Mouse (Mus musculus) heart, embryonic 16.5 days (tissue): Measurements from ENCODE around the gene Wdfy1. TPM values are rescaled to one million over a fixed set of nuclear protein-coding genes. Genes with fewer than 3 reads are reported as not detected.

Source experiments
- ATAC-seq: fragments of 200-750 bp; cut with Nextera tagmentation; replicated peaks from 2 replicates; pipeline ENCODE4 v1.8.0; 2017; ENCODE audit warnings: moderate number of reproducible peaks; ENCODE audit not compliant: insufficient read depth, low FRiP score; ENCODE audit errors: extremely low read depth
- H3K27ac ChIP-seq: fragments of 300-500 bp; sonication (generic); 2 replicates; pipeline ENCODE4 v1.5.1; 2014; ENCODE audit warnings: mild to moderate bottlenecking, low read length, control low read depth, moderate library complexity
- H3K27me3 ChIP-seq: fragments of 300-500 bp; sonication (generic); 2 replicates; pipeline ENCODE4 v1.6.1; 2014; ENCODE audit warnings: low read length, mixed read lengths; ENCODE audit not compliant: control insufficient read depth, insufficient read depth
- H3K36me3 ChIP-seq: fragments of 300-500 bp; sonication (generic); 2 replicates; pipeline ENCODE4 v1.6.1; 2014; ENCODE audit not compliant: control insufficient read depth, insufficient read depth
- H3K4me1 ChIP-seq: fragments of 300-500 bp; sonication (generic); 2 replicates; pipeline ENCODE4 v1.6.1; 2014; ENCODE audit warnings: low read length, mixed read lengths; ENCODE audit not compliant: control insufficient read depth, insufficient read depth
- H3K4me2 ChIP-seq: fragments of 300-500 bp; sonication (generic); 2 replicates; pipeline ENCODE4 v1.6.1; 2014; ENCODE audit warnings: low read depth, mild to moderate bottlenecking, control low read depth, low read length
- H3K4me3 ChIP-seq: fragments of 300-500 bp; sonication (generic); 2 replicates; pipeline ENCODE4 v1.5.1; 2014; ENCODE audit warnings: mild to moderate bottlenecking, control low read depth, low read length
- H3K9ac ChIP-seq: fragments of 300-500 bp; sonication (generic); 2 replicates; pipeline ENCODE4 v1.6.1; 2014; ENCODE audit warnings: low read length, control low read depth
- H3K9me3 ChIP-seq: fragments of 300-500 bp; sonication (generic); replicated peaks from 2 replicates; pipeline ENCODE4 v1.6.1; 2016; ENCODE audit warnings: low read length; ENCODE audit not compliant: control insufficient read depth
- WGBS: fragments of 180-500 bp; shearing (Covaris S2); extraction: QIAGEN DNeasy Blood & Tissue Kit; methylation state at CpG from one replicate; pipeline ENCODE4 v1.1.7; 2014; 5-methylcytosine and 5-hydroxymethylcytosine counted together
- polyA plus RNA-seq: library from polyadenylated mRNA; unstranded; fragments of >200 nt; fragmentation: Nextera tagmentation; extraction: Ambion mirVana; gene quantifications from 2 replicates; pipeline ENCODE4 v1.2.1, GENCODE M21; 2015

Gene Wdfy1
- polyA plus RNA-seq, 1 experiment from 2014 or later: 30.0 TPM

DNA sequence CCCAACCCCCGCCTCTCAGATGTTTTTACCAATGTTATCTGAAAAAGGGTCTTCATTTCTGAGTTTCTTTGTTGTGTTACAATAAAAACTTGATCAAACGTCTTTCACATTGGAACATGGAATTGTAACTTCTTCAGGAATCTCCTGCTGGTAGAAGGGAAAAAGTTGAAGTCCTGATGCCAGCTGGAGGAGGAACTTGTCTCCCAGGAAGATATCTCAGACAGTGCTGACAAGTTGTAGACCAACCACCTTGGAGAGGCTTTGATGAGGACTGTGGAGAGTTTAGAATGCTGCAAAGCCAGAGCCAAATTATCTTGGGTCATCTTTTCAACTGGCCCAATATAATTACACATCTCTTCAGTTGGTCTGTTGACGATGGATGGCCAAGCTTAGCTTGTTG is 83.5 kb downstream of the Wdfy1 start:
- Histone ChIP-seq H3K27me3 (no peaks in the 10 kb centered on the region), H3K27ac (no peak overlapping the region), H3K4me3 (no peak overlapping the region), H3K4me2 (no peak overlapping the region), H3K4me1 (no peaks in the 10 kb centered on the region; the same call in 1 of the 2 replicates), H3K9ac (no peak overlapping the region), H3K9me3 (peaks cover 5% of the 10 kb centered on the region; the same call in 1 of the 2 replicates), H3K36me3 (no peaks in the 10 kb centered on the region)
- no peak for ATAC-seq
- 64% methylated on average over 3 of the region's 3 CpGs for WGBS

DNA sequence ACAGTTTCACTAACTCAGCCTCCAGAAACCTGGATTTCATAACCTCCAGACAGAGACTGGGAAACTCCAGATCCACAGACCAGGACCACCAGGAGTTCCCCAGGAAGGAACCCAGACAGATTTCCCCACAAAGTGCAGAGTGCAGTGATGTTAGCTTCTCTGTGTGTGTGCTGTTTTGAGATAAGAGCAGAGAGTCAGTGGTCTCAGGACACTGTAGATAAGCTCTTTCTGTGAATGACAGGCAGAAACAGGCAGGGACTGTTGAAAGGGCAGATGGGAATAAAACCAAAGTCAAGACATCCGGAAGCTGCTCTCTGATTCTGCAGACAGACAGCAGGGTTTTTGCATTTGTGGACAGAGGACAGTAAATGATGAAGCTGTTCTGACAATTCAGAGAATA is 88.7 kb downstream of the Wdfy1 start:
- H3K36me3 ChIP-seq: no peaks in the 10 kb centered on the region
- H3K27ac ChIP-seq: no peak overlapping the region
- no peak for ATAC-seq
- no peak overlapping the region for H3K4me3 ChIP-seq
- H3K4me2 ChIP-seq: no peak overlapping the region
- H3K9ac ChIP-seq: no peak overlapping the region
- no peaks in the 10 kb centered on the region for H3K27me3 ChIP-seq
- no peaks in the 10 kb centered on the region for H3K4me1 ChIP-seq
- WGBS: 31% methylated on average over 1 of the region's 1 CpGs
- peaks cover 5% of the 10 kb centered on the region; the same call in 1 of the 2 replicates for H3K9me3 ChIP-seq

DNA sequence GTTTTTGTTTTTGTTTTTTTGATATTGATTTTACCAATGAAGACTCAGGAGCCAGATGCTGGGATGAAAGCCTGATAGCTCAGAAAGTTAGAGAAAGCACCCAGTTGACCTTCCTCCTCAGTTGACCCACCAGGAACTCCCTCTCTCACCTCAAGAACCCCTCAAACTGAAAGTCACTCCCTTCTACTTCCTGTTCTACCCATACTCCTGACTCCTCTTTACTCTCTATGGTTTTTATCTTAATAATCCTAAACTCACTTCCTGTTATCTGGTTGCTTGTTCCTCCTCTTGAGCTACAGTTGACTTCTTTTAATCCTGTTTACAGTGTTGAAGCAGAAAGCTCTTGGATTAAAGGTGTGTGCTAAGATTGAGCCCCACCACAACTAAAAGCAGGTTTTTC is 91.9 kb downstream of the Wdfy1 start:
- ATAC-seq: no peak
- Histone ChIP-seq H3K9ac (no peak overlapping the region), H3K36me3 (no peaks in the 10 kb centered on the region), H3K4me1 (no peaks in the 10 kb centered on the region), H3K27me3 (no peaks in the 10 kb centered on the region), H3K9me3 (peaks cover 5% of the 10 kb centered on the region; the same call in 1 of the 2 replicates), H3K4me3 (no peak overlapping the region), H3K27ac (no peak overlapping the region), H3K4me2 (no peak overlapping the region)

DNA sequence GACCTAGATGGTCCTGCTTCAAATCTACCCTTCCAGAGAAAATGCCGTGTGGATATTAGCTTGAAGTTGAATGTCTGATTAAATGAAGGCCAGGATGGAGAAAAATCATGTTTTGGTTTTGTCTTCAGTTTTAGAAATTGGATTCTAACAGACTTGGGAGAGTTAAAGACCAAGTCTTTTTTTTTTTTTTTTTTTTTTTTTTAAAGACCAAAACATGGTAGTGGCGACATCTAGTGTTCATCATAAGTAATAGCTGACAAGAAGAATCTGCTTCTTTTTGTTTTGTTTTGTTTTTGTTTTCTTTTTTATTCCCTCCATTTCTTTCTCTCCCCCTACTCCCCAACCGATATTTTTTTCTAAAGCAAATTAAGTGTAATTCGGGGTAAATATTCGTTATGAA is 93.0 kb downstream of the Wdfy1 start:
- Histone ChIP-seq H3K36me3 (no peaks in the 10 kb centered on the region), H3K4me2 (no peak overlapping the region), H3K27ac (no peak overlapping the region), H3K9me3 (peaks cover 3% of the 10 kb centered on the region; the same call in 1 of the 2 replicates), H3K27me3 (no peaks in the 10 kb centered on the region), H3K4me3 (no peak overlapping the region), H3K9ac (no peak overlapping the region), H3K4me1 (no peaks in the 10 kb centered on the region)
- ATAC-seq: no peak
- WGBS: 15% methylated on average over 5 of the region's 5 CpGs

DNA sequence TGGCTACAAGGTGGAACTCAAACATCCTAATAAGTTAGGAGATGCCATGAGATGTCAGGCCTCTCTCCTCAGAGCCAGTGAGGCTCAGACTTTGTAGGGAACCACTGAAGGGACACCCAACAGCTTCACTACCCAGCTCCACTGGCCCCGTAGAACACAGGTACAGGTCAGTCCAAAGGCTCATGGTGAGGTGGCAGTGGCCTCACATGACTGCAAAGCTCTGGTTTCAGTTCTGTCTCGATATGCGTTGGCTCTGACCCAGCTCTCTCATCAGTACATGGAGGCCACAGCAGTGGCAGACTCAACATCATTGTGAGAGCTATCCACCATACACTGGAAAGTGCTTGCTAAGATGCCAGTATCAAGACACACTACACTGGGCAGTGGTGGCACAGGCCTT is 95.2 kb downstream of the Wdfy1 start:
- Histone ChIP-seq H3K9ac (no peak overlapping the region), H3K4me3 (no peak overlapping the region), H3K4me1 (no peaks in the 10 kb centered on the region), H3K9me3 (no peaks in the 10 kb centered on the region), H3K27ac (no peak overlapping the region), H3K4me2 (no peak overlapping the region), H3K27me3 (no peaks in the 10 kb centered on the region), H3K36me3 (no peaks in the 10 kb centered on the region)
- WGBS: 68% methylated on average over 3 of the region's 3 CpGs
- ATAC-seq: no peak

DNA sequence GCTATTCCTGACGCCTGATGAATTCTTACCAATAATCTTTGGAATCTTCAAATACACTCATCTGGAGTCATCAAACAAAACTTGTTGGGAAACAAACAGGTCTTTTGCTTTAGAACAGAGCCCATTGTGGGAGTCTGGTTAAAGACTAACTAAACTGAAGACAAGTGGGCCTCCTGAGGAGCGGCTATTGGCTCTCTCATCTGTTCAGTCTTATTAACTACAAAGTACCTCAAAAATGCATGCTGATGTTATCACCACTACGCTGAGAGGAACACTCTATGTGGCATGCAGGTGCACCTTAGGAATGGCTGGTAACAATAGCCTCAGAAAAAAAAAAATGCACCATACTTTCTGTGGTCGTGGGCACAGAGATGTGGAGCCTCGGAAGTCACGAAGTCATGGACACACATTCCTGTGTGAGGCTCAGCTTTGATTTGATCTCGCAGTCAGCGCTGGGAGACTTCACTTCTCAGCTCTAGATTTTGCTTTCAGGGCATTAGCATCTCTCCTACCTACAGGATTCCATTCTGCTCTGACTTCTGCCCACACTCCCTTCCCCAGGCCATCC is 97.7 kb downstream of the Wdfy1 start:
- no peak overlapping the region for H3K27ac ChIP-seq
- H3K36me3 ChIP-seq: no peaks in the 10 kb centered on the region
- H3K4me1 ChIP-seq: no peaks in the 10 kb centered on the region
- 65% methylated on average over 8 of the region's 8 CpGs for WGBS
- no peak overlapping the region for H3K4me2 ChIP-seq
- no peaks in the 10 kb centered on the region for H3K9me3 ChIP-seq
- H3K27me3 ChIP-seq: 0 out of 2 replicates have a peak, but pooled peaks cover 4% of the 10 kb centered on the region
- H3K9ac ChIP-seq: no peak overlapping the region
- H3K4me3 ChIP-seq: no peak overlapping the region
- ATAC-seq: no peak

DNA sequence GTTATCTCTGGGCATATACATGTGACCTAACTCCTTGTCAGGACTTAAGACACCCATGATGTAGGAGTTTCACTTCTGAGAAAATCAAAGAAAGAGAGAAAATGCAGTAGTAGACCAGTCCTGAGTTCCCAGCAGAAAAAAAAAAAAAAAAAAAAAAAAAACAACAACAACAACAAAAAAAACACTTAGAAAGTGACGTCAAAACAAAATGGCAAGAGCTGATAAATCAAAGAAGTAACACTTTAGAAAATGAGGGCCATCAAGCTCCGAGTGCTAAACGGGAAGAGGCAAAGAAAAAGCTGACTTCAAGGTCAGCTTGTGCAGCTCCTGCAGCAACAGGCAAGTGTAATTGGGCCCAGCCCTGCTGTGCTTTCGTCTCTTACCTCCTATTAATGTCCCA is 100.2 kb downstream of the Wdfy1 start:
- Histone ChIP-seq H3K27ac (no peak overlapping the region), H3K27me3 (peaks cover 13% of the 10 kb centered on the region), H3K9me3 (no peaks in the 10 kb centered on the region), H3K4me2 (no peak overlapping the region), H3K4me1 (0 out of 2 replicates have a peak, but pooled peaks cover 5% of the 10 kb centered on the region), H3K9ac (no peak overlapping the region), H3K36me3 (no peaks in the 10 kb centered on the region), H3K4me3 (no peak overlapping the region)
- WGBS: 64% methylated on average over 4 of the region's 4 CpGs
- ATAC-seq: no peak

DNA sequence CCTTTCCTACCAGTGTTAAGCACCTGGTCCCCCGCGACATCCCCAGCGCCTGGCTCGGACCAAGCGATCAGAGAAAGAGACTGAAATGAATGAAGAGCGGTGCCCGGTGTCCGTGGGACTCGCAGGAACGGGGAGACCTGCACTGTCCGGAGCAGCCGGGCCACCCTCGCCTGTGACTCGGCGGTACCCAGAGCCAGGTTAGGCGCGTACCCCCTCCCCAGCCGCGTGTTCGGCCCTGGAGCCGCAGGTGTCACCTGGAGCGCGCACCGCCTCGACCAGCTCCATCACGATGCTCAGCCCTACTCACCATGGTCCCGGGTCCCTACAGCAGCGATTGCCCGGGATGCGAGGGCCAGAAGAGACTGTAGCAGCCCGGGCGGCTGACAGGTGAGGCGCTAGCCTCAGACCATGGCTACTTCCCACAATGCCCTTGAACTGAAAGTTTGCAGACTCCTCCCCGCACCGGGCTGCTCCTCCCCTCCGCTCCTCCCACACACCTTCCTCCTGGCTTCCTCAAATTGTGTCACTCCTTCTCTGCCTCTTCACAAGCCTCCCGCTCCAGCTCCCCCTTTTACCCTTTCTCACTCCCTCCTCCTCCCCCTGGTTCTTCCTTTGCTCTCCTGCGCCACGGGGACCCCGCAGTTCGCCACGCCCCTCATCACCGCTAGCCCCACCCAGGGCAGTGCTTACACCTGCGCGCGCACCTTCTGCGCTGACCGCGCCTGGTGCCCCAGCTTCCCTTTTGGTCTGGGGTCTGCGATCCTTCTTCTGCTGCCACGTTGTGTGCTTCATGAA is 104.2 kb downstream of the Wdfy1 start, which contains the start of gene Ap1s3:
Gene Ap1s3 (minus strand): TSS at position 430 of the 795 bp plus-strand sequence.
- Histone ChIP-seq H3K4me1 (peaks cover 14% of the 10 kb centered on the region), H3K9me3 (no peaks in the 10 kb centered on the region), H3K9ac (peak within 1 kb of the TSS; percentile 78), H3K4me2 (peak within 1 kb of the TSS; percentile 95), H3K36me3 (no peaks in the 10 kb centered on the region), H3K27me3 (peaks cover 17% of the 10 kb centered on the region), H3K27ac (no peak within 1 kb of the TSS), H3K4me3 (peak within 1 kb of the TSS; percentile 76)
- under 1% methylated on average over 51 of the region's 51 CpGs for WGBS
- peak; percentile 77 for ATAC-seq

DNA sequence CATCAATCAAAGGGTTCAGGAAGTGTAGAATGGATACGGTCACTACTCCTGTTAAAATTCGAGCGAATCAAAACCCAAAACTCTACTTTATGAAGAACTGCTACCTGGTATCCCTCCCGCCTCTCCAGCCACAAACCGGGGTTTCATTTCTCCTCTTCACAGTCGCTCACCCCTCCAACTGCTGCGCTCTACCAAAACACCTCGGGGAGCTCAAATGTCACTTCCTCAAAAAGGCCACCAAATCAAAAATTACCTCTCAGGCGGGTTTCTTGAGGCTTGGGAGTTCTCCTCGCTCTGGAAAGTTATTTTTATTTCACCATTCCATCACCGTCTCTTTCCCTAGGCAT is 104.8 kb downstream of the Wdfy1 start:
- peaks cover 14% of the 10 kb centered on the region for H3K4me1 ChIP-seq
- H3K27ac ChIP-seq: no peak overlapping the region
- H3K4me2 ChIP-seq: peak overlapping the region; percentile 95
- H3K9ac ChIP-seq: peak overlapping the region; percentile 78
- ATAC-seq: no peak
- WGBS: 1% methylated on average over 11 of the region's 11 CpGs
- H3K9me3 ChIP-seq: no peaks in the 10 kb centered on the region
- peaks cover 17% of the 10 kb centered on the region for H3K27me3 ChIP-seq
- H3K4me3 ChIP-seq: peak overlapping the region; percentile 76
- no peaks in the 10 kb centered on the region for H3K36me3 ChIP-seq
